Mouse (Mus musculus) layer of hippocampus, adult 11-12 months (tissue): ENCODE measurements around the gene Rftn2.

Experiments used
- DNase-seq: peaks from one replicate; pipeline ENCODE4 v3.0.0; 2022; ENCODE audit warnings: low spot score

Rftn2 gene

DNA sequence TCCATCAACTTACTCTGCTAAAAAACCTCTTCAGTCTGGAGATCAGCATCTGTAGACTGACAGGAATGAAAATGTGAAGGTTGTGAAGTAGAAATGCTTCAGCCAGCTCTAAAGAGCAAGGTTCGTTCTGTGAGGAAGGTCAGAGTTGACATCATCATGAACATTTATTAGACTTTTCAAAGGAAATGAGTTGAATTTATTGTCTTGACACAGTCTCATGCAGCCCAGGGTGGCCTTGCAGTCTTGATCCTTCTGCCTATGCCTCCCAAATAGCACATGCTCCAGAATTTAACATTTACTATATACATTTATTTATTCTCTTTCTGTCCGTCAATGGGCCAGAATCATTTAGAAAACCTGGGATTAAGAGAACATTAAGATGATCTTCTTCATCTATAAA lies 103.0 kb downstream of the Rftn2 start:
- no peak for DNase-seq

DNA sequence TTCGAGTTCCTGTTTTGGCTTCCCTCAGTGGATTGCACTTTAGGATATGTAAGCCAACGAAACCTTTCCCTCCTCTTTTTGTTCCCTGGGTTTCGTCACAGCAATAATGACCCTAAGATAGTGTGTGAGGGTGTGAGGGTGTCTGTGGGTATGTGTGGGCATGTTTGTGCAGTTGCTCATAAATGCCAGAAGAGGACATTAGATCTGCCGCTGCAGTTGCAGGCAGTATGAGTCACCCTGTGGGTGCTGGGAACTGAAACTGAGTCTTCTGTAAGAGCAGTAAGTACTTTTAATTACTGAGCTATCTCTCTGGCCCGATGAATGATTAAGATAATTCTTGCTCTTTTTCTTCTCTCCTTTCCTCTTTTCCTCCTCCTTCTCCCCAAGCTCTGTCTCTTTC lies 103.5 kb downstream of the Rftn2 start:
- no peak for DNase-seq
